Mouse (Mus musculus) bone marrow macrophage, adult 2 months (primary cell): ENCODE data around the gene 1110051M20Rik.

Source experiments
- CTCF ChIP-seq: IDR thresholded peaks from 2 replicates; pipeline ENCODE4 v1.5.1; 2012; ENCODE audit warnings: low read depth, mild to moderate bottlenecking, low read length, moderate library complexity
- POLR2A ChIP-seq: IDR thresholded peaks from 2 replicates; pipeline ENCODE4 v1.6.1; 2012; ENCODE audit warnings: mild to moderate bottlenecking, low read depth, low read length, borderline replicate concordance

GRCm38 (mm10) chr2:91278749-91279371 lies 165.6 kb downstream of the 1110051M20Rik start:
- TF ChIP-seq CTCF (no peak), POLR2A (no peak)
